Mouse (Mus musculus): ENCODE results near the gene Olfr191.
"Not testable (repeated sequence)": the region's sequence is repeated elsewhere in the genome, so short reads cannot be mapped to it uniquely, and the experiment has no call there.

Olfr191 gene

DNA sequence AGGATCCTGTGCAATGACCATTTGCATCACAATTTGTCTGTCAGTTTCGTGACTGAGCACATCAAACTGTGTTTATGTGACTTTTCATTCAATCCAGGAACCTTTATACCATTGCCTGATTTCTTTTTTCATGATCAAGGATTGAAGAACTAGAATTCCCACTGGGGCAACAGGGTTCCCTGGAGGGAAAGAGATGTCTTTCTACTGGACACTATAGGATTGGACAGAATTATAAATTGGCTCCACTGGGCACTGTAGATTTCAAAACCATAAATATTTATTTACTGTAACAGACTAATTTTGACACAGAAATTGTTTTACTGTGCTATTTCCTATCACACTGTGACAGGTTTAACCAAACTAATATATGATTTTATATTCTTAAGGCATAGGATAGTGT, at the start of gene Olfr191:
Gene Olfr191, minus strand, starts transcription at position 101 of the 400 bp plus-strand sequence.
- DNase-seq (ENCODE audit: extremely low read depth, low read depth): not testable (repeated sequence)

DNA sequence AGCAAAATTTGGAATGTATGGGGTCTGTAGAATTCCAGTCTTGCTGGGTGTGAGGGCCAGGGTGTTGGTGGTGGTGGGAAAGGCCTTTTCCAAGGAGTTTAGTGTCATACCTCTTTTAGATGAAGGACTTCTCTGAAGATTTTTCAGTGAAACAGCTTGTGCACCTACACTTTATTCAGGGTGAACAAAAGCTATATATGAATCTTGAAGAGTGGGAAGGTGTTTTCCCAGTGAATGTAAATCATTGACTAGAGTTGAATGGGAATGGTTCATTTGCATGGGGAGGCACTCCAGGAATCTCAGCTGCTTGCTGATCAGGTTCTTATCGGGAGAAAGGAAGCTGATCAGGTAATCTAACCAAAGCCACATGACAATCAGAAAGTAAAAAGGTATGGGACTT, 41.1 kb upstream of the Olfr191 start:
- DNase-seq (ENCODE audit: extremely low read depth, low read depth): no peak

DNA sequence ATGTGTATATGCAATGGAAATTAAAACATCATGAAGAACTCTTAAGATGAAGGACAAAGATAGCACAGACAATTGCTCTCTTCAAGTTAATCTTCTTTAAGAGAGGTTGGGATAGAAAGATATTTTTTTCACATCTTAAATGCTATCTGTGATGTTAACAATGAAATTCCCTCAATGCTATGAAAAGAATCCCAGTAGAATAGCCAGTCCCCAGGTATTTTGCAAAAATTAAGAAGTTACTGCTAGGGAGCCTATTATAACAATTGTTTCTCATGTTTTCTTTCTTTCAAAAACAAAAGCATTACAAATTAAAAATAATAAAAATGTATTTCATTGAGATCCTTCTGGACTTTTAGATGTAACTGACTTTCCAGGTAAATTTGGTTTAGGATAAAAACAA, 31.3 kb upstream of the Olfr191 start, which contains the start of gene Olfr194:
Gene Olfr194, minus strand, starts transcription at position 101 of the 400 bp plus-strand sequence.
- DNase-seq (ENCODE audit: extremely low read depth, low read depth): no peak

DNA sequence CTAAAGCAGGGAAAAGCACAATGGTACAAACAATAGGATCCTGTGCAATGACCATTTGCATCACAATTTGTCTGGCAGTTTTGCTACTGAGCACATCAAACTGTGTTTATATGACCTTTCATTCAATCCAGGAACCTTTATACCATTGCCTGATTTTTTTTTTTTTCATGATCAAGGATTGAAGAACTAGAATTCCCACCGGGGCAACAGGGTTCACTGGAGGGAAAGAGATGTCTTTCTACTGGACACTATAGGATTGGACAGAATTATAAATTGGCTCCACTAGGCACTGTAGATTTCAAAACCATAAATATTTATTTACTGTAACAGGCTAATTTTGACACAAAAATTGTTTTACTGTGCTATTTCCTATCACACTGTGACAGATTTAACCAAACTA, 22.2 kb upstream of the Olfr191 start, which contains the start of gene Olfr193:
Gene Olfr193, minus strand, starts transcription at position 101 of the 400 bp plus-strand sequence.
- DNase-seq (ENCODE audit: extremely low read depth, low read depth): no peak

DNA sequence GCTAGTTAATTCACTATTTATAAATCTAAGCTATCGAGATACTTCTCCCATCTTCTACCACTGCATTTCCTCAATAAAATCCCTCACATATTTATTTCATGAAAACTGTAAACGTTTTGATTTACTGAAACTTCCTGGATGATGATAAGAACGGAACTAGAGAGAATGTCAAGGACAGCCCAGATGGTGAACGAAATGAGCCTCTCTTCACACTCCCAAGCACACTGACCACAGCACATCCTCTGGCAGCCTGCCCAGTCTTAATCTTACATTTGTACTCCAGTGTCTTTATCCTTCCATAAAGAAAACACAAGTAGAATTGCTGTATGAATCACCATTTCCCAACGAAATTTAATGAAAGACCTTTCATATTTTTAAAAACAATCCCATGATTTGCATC, 18.9 kb upstream of the Olfr191 start:
- DNase-seq (ENCODE audit: extremely low read depth, low read depth): not testable (repeated sequence)

DNA sequence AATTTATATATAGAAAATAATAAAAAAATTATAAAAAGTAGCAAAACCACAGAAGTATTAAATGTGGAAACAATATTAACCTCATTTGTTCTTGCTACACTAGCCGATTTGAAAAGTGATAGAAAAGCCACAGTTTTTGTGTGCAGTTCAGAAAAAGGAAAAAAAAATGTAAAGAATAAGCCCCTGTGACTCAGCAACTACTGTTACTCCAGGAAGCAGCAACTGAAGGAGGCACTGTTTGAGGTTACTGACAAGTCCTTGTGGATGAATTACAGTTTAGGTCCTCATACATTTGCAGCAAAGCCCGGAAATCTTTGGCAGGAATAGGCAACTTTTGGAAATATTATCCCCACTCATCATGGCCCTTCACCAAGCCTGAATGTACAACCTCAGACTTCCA, 15.7 kb upstream of the Olfr191 start:
- DNase-seq (ENCODE audit: extremely low read depth, low read depth): no peak

DNA sequence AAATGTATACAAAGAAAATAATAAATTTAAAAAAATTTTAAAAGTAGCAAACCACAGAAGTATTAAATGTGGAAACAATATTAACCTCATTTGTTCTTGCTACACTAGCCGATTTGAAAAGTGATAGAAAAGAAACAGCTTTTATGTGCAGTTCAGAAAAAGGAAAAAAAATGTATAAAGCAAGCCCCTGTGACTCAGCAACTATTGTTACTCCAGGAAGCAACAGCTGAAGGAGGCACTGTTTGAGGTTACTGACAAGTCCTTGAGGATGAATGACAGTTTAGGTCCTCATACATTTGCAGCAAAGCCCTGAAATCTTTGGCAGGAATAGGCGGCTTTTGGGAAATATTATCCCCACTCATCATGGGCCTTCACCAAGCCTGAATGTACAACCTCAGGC, 8.5 kb downstream of the Olfr191 start:
- DNase-seq (ENCODE audit: extremely low read depth, low read depth): not testable (repeated sequence)

DNA sequence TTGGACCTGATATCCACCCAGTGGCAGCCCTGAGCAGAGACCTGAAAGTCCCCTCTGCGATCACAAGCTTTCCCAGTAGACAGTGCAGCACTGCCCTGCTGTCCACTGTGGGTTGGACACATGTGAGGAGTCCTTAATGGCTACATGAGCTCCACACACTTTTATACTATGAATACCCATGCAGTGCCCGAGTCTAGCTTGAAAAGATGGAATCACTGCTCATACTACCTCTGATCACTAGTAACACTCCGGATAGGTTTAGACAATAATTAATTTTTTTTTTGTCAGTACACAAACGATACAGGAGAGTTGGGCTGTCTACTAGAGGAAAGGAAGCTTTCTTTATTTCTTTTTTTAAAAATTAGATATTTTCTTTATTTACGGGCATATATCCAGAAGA, 11.7 kb downstream of the Olfr191 start, which contains the start of gene Olfr190:
Gene Olfr190, minus strand, starts transcription at position 101 of the 400 bp plus-strand sequence.
- DNase-seq (ENCODE audit: extremely low read depth, low read depth): no peak

DNA sequence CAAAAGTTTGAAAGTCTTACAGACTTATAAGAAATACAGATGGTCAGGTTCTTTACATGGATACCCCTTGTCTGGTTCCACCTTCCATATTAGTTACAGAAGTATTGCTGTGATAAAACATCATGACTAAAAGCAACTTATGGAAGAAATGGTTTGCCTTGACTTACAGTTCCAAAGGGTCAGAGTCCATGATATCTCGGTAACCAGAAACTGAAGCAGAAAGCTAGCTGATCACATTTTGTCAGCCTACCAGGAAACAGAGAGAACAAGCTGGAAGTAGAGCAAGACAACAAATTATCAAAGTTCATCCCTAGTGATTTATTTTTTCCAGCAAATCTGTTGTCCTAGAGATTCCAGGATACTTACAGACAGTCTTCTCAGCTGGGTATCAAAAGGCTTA, 16.1 kb downstream of the Olfr191 start:
- DNase-seq (ENCODE audit: extremely low read depth, low read depth): no peak

DNA sequence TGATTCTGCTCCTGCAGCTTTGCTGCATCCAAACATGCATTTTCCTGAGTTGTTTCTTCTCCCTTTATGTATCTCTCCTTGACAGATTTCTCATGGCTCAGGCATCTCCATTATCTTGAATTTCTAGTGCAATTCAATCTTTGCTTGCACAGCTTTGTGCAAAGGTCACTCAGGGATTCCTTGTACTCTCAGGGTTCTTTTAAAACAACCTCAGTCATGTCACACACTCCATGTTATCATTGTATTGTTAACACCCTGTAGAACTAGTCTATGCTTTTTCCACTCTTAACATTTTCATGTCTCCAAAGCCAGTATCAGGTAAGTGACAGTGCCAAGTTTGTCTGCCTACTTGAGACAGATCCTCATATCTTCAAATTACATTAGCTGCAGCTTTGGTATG, 17.9 kb downstream of the Olfr191 start:
- no peak for DNase-seq (ENCODE audit: extremely low read depth, low read depth)

DNA sequence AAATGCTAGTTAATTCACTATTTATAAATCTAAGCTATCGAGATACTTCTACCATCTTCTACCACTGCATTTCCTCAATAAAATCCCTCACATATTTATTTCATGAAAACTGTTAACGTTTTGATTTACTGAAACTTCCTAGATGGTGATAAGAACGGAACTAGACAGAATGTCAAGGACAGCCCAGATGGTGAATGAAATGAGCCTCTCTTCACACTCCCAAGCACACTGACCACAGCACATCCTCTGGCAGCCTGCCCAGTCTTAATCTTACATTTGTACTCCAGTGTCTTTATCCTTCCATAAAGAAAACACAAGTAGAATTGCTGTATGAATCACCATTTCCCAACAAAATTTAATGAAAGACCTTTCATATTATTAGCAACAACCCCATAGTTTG, 27.2 kb downstream of the Olfr191 start:
- DNase-seq (ENCODE audit: extremely low read depth, low read depth): not testable (repeated sequence)

DNA sequence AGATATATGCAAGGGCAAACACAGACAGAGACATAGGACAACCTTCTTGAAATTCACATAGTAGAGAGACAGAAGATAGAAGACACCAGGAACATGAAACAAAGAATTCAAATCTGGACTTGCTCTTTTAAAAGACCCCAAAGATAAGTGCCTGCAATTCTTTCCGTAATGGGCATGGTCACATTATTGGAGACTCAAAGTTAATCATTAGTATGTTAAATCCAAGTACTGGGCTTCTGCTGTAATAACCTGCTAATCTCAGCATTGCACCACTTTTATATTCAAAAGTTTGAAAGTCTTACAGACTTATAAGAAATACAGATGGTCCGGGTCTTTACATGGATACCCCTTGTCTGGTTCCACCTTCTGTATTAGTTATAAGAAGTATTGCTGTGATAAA, 40.3 kb downstream of the Olfr191 start:
- DNase-seq (ENCODE audit: extremely low read depth, low read depth): not testable (repeated sequence)

DNA sequence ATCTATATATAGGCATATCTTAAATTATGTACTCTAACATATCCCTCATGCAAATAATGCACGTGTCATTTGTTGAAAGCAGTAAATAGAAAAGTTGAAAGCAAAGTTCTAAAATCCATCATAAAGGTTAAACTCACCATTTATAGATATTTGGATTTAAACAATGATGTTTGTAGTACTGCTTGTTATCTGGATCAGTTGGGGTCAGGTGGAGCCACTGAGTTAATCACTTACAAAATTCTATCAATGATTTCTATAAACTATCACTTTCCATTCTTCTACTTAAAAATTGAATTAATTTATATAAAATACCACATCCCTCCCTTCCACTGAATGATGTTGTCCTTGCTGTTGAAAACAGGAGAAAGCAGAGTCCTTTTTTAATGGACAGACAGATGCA, 40.8 kb downstream of the Olfr191 start:
- no peak for DNase-seq (ENCODE audit: extremely low read depth, low read depth)

DNA sequence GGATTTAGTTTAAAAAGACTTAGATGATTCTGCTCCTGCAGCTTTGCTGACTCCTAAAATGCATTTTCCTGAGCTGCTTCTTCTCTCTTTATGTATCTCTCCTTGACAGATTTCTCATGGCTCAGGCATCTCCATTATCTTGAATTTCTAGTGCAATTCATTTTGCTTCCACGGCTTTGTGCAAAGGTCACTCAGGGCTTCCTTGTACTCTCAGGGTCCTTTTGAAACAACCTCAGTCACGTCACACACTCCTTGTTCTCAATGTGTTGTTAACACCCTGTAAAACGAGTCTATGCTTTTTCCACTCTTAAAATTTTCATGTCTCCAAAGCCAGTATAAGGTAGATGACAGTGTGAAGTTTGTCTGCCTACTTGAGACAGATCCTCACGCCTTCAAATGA, 42.0 kb downstream of the Olfr191 start:
- DNase-seq (ENCODE audit: extremely low read depth, low read depth): no peak

DNA sequence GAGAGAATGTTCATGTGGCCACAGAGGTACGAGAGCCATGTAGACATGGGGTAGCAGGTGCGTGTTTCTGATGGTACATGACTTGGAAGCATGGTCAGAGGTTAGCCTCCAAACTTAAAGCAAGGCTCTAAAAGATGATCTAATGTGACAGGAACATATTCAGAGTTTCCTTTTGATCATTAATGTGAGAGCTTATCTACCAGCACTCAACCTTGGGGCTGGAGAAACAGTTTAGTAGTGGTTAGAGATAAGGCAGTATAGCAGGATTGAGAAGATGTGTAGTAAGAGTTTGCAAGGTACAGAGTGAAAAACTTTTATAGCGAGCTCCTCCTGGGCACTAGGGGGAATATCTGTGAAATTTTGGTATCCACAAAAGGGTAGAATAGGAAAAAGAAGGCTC, 43.8 kb downstream of the Olfr191 start:
- DNase-seq (ENCODE audit: extremely low read depth, low read depth): no peak

DNA sequence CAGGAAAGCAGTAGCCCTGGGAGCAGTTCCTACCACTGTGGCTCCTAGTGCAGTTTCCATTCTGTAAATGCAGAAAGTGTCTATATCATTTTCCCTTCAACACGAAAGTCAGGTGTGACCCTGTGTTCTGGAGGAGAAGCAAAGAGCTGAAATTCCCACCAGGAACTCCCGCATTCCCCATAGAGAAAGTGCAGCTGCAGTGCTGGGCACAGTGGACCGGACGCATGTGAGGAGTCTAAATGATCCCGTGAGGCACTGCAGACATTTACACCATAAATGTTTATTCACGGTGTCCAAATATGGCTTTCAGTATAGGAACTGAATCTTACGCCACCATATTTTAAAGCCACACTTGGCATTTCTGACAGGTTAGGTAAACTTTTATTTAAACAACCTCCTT, 49.9 kb downstream of the Olfr191 start, which contains the start of gene Olfr187:
Gene Olfr187, minus strand, starts transcription at position 58 of the 400 bp plus-strand sequence.
- no peak for DNase-seq (ENCODE audit: extremely low read depth, low read depth)

Measured in MEL-GATA-1-ER (cell line).